Mouse (Mus musculus) cortical plate, adult 2 months (tissue): ENCODE measurements around the gene Ppp2r5d. TPM values are rescaled to one million over a fixed set of nuclear protein-coding genes. Genes with fewer than 3 reads are reported as not detected.
A peak's percentile ranks its signal among the peaks of the same experiment; 100 is the strongest.

Source experiments
- H3K27ac ChIP-seq: fragments of 200-500 bp; 2 replicates; pipeline ENCODE4 v1.5.1; 2012; ENCODE audit warnings: low read length, control low read depth, inconsistent platforms; ENCODE audit not compliant: insufficient read depth
- H3K4me1 ChIP-seq: fragments of 200-500 bp; 2 replicates; pipeline ENCODE4 v1.6.1; 2011; ENCODE audit warnings: low read length; ENCODE audit not compliant: control insufficient read depth, insufficient read depth
- H3K4me3 ChIP-seq: fragments of 200-500 bp; 2 replicates; pipeline ENCODE4 v1.5.1; 2011; ENCODE audit warnings: mild to moderate bottlenecking, low read length, control low read depth; ENCODE audit not compliant: insufficient read depth
- CTCF ChIP-seq: fragments of 200-500 bp; IDR thresholded peaks from 2 replicates; pipeline ENCODE4 v1.5.1; 2011; ENCODE audit warnings: mild to moderate bottlenecking, control low read depth, low read length; ENCODE audit not compliant: insufficient read depth; ENCODE audit errors: extremely low read depth
- POLR2A ChIP-seq: fragments of 200-500 bp; IDR thresholded peaks from 2 replicates; pipeline ENCODE4 v1.6.1; 2011; ENCODE audit warnings: mild to moderate bottlenecking, low read length, control low read depth; ENCODE audit not compliant: insufficient read depth; ENCODE audit errors: extremely low read depth
- polyA plus RNA-seq: library from polyadenylated mRNA; depleted of rRNA; stranded (reverse); fragments of >200 nt; gene quantifications from 2 replicates; pipeline ENCODE4 v1.2.3, GENCODE M21; 2012; rRNA removed

Gene Ppp2r5d
- polyA plus RNA-seq, 1 experiment, result 98.9 TPM

DNA sequence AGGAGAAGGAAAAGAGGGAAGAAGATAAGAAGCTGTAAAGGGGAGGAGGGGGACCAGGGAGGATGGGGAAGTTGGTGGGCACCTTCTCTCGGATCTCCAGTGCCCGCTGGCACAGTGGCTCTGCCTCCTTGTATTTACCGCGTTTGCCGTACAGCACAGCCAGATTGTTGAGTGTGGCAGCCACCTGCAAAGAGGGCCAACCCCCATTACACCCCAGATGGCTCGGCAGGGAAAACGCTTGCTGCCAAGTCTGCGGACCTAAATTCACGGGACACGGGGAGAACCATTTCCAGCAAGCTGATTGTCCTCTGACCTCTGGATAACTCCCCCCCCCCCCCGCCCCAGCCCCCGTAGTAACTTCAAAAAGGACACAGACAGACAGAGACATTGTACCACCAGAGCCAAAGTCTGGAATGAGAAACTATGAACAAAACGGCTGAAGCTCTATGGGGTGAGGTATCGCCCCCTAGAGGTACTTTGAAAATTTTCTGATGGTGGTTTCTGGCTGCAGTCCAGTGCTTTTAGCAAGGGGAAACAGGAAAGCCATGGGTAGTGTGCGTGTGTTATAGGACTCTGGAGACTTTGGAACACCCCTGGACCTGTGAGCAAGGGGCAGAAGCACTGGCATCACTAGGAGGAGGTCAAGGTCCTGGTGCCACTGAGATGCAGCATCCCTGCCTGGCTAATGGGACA, 67.9 kb downstream of the Ppp2r5d start:
- H3K27ac ChIP-seq, result no peak overlapping the region
- peaks cover 7% of the 10 kb centered on the region for H3K4me1 ChIP-seq
- TF ChIP-seq CTCF (peak; percentile 60), POLR2A (no peak)
- no peak overlapping the region for H3K4me3 ChIP-seq

Other genes with a start within 250 kb of the Ppp2r5d start
- gene Ttbk1, start 217.4 kb downstream of the Ppp2r5d start, polyA plus RNA-seq, result 56.2 and 57.3 TPM in 2 replicates
- 5.9 and 6.5 TPM in 2 replicates for gene Dnph1, start 208.4 kb downstream of the Ppp2r5d start, polyA plus RNA-seq
- gene Cul9, start 158.7 kb downstream of the Ppp2r5d start, polyA plus RNA-seq, result 60.0 and 70.5 TPM in 2 replicates
- gene Srf, start 148.9 kb downstream of the Ppp2r5d start, polyA plus RNA-seq, result 89.1 and 90.0 TPM in 2 replicates
- 6.5 and 6.8 TPM in 2 replicates for gene Ptk7, start 75.6 kb downstream of the Ppp2r5d start, polyA plus RNA-seq
- gene Klc4, start 59.1 kb downstream of the Ppp2r5d start, polyA plus RNA-seq, result 20.0 and 20.6 TPM in 2 replicates
- 46.2 and 52.6 TPM in 2 replicates for gene Mrpl2, start 58.9 kb downstream of the Ppp2r5d start, polyA plus RNA-seq
- gene Cul7, start 54.8 kb downstream of the Ppp2r5d start, polyA plus RNA-seq, result 25.8 and 27.4 TPM in 2 replicates
- gene Rrp36, start 30.8 kb downstream of the Ppp2r5d start, polyA plus RNA-seq, result 28.1 and 29.5 TPM in 2 replicates
- gene Mea1, start 26.3 kb downstream of the Ppp2r5d start, polyA plus RNA-seq, result 154 and 157 TPM in 2 replicates
- 254 and 268 TPM in 2 replicates for gene Klhdc3, start 24.2 kb downstream of the Ppp2r5d start, polyA plus RNA-seq
- 48.4 and 50.8 TPM in 2 replicates for gene Pex6, start 6.4 kb upstream of the Ppp2r5d start, polyA plus RNA-seq
- 1.3 and 1.8 TPM in 2 replicates for gene Gnmt, start 24.1 kb upstream of the Ppp2r5d start, polyA plus RNA-seq
- 93.6 and 95.9 TPM in 2 replicates for gene Cnpy3, start 47.1 kb upstream of the Ppp2r5d start, polyA plus RNA-seq
- 0.50 and 0.68 TPM in 2 replicates for gene Ptcra, start 58.6 kb upstream of the Ppp2r5d start, polyA plus RNA-seq
- 18.6 and 20.5 TPM in 2 replicates for gene 2310039H08Rik, start 67.5 kb upstream of the Ppp2r5d start, polyA plus RNA-seq
- 43.6 and 48.0 TPM in 2 replicates for gene Rpl7l1, start 77.6 kb upstream of the Ppp2r5d start, polyA plus RNA-seq
- 33.1 and 33.9 TPM in 2 replicates for gene Bicral, start 153.4 kb upstream of the Ppp2r5d start, polyA plus RNA-seq
- 25.6 and 26.1 TPM in 2 replicates for gene Tbcc, start 185.6 kb upstream of the Ppp2r5d start, polyA plus RNA-seq
- not detected in 2 replicates for gene Prph2, start 205.3 kb upstream of the Ppp2r5d start, polyA plus RNA-seq